Mouse (Mus musculus): ENCODE results near the gene Pgghg. TPM values are rescaled to one million over a fixed set of nuclear protein-coding genes. Genes with fewer than 3 reads are reported as not detected.

The Pgghg gene
- polyA plus RNA-seq, 1 experiment from 2014 or later = 6.2 TPM

DNA sequence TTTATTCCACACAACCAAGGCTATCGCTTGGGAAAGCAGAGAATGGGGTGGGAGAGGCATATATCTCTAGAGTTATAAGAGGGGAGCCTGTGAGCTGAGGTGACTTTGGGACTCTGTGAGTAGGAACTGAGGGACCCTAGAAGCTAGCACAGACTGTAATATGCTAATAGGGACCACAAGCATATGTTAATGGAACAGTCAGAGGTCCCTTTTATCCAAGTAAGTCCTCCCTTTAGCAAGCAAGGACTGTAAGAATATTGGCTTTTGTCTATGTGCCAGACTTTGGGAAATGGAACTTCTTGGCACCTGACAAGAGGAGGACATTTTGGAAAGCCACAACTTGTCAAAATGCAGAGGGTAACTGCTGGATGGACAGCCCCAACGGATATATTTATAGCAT, 2.3 kb upstream of the Pgghg start:
- H3K27me3 ChIP-seq (replicated peaks) = 0 out of 2 replicates have a peak, but pooled peaks cover 3% of the 10 kb centered on the region
- H3K9me3 ChIP-seq = no peaks in the 10 kb centered on the region
- H3K27ac ChIP-seq = no peak overlapping the region
- ATAC-seq (replicated peaks) = no peak
- no peak overlapping the region for H3K4me2 ChIP-seq
- no peak overlapping the region for H3K4me3 ChIP-seq
- no peaks in the 10 kb centered on the region for H3K36me3 ChIP-seq (replicated peaks)
- 20% methylated on average over 2 of the region's 2 CpGs for WGBS
- H3K9ac ChIP-seq = no peak overlapping the region
- H3K4me1 ChIP-seq = peaks cover 9% of the 10 kb centered on the region

DNA sequence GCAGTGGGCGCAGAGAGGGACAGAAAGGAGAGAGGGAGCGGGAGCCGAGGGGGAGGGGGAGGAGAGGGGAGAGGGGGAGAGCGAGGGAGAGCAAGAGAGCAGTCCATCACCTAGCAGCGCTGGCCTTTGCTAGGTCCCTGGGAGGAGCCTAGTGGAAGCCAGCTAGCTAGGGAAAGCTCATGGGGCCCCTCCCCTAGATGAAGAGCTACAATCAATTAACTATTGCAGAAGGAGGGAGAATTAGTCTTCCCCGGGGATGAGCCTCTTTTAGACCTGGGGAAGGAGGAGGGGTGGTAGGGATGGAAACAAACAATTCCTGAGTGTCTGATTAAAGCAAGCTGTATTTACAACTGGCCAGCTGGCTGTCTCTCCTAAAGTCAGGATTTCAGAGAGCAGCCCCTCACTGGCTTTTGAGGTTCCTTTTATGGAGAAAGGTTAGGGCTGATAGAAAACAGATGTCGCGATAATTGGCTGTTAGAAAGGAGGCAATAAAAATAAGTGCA, 1.5 kb upstream of the Pgghg start:
- no peak for ATAC-seq (replicated peaks)
- Histone ChIP-seq H3K36me3 (replicated peaks) (no peaks in the 10 kb centered on the region), H3K4me2 (no peak overlapping the region), H3K27ac (no peak overlapping the region), H3K9me3 (no peaks in the 10 kb centered on the region), H3K4me1 (peaks cover 9% of the 10 kb centered on the region), H3K27me3 (replicated peaks) (0 out of 2 replicates have a peak, but pooled peaks cover 3% of the 10 kb centered on the region), H3K4me3 (no peak overlapping the region), H3K9ac (no peak overlapping the region)
- WGBS = 12% methylated on average over 7 of the region's 8 CpGs

DNA sequence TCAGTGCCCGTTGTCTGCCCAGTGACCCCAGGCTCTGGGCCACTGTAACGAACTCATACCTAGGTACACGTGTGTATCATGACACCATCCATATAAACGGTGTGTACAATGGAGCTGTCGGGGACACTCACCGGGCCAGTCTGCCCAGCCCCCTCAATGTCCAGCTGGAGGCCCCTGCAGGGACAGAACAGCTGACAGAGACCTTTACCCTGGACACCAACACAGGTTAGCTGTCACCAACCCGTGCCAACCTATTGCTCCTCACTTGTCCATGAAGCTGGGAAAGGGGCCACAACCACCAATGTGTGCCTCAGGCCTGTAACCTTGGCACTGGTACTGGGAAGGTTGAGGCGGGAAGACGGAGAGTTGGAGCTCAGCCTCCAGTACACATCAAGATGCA, 1.1 kb downstream of the Pgghg start:
- no peak for ATAC-seq (replicated peaks)
- Histone ChIP-seq H3K4me3 (peak overlapping the region; percentile 41), H3K36me3 (replicated peaks) (no peaks in the 10 kb centered on the region), H3K9me3 (no peaks in the 10 kb centered on the region), H3K4me1 (peaks cover 9% of the 10 kb centered on the region), H3K9ac (no peak overlapping the region), H3K27ac (no peak overlapping the region), H3K27me3 (replicated peaks) (no peaks in the 10 kb centered on the region), H3K4me2 (peak overlapping the region; percentile 56)
- WGBS = 63% methylated on average over 9 of the region's 9 CpGs

DNA sequence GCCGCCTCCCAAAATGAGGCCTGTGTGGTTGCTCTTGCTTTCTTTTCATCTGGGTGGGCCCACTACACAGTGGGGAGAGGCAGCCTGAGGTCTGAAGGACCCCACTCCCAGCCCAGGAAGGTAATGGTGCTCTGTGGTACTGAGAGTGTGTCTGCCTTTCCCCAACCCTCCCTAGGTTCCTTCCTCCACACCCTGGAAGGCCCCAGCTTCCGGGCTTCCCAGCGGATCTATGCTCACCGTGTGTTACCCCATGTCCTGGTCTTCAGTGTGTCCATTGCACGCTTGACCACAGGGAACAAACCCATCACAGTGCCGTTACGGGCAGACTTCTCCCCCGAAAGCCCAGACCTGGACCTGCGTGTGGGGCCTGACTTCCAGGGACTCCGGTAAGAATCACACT, 1.6 kb downstream of the Pgghg start:
- Histone ChIP-seq H3K27me3 (replicated peaks) (no peaks in the 10 kb centered on the region), H3K4me1 (peaks cover 9% of the 10 kb centered on the region), H3K4me2 (no peak overlapping the region), H3K9ac (no peak overlapping the region), H3K27ac (no peak overlapping the region), H3K4me3 (no peak overlapping the region), H3K9me3 (no peaks in the 10 kb centered on the region), H3K36me3 (replicated peaks) (no peaks in the 10 kb centered on the region)
- ATAC-seq (replicated peaks) = no peak
- WGBS = 94% methylated on average over 10 of the region's 10 CpGs

GRCm38 (mm10) chr7:140943356-140943755, 2.2 kb downstream of the Pgghg start:
- 94% methylated on average over 4 of the region's 4 CpGs for WGBS
- Histone ChIP-seq H3K4me1 (peaks cover 9% of the 10 kb centered on the region), H3K27me3 (replicated peaks) (no peaks in the 10 kb centered on the region), H3K4me3 (no peak overlapping the region), H3K36me3 (replicated peaks) (no peaks in the 10 kb centered on the region), H3K4me2 (no peak overlapping the region), H3K9me3 (no peaks in the 10 kb centered on the region), H3K9ac (no peak overlapping the region), H3K27ac (no peak overlapping the region)
- no peak for ATAC-seq (replicated peaks)

- ATAC-seq (replicated peaks) = no peak
- H3K4me3 ChIP-seq = no peak overlapping the region
- H3K27me3 ChIP-seq (replicated peaks) = no peaks in the 10 kb centered on the region
- H3K36me3 ChIP-seq (replicated peaks) = no peaks in the 10 kb centered on the region
- no peak overlapping the region for H3K4me2 ChIP-seq
- H3K9me3 ChIP-seq = no peaks in the 10 kb centered on the region
- no peak overlapping the region for H3K9ac ChIP-seq
- 97% methylated on average over 7 of the region's 7 CpGs for WGBS
- no peak overlapping the region for H3K27ac ChIP-seq
- H3K4me1 ChIP-seq = peaks cover 9% of the 10 kb centered on the region
Measured at GRCm38 (mm10) chr7:140944236-140944635, 3.0 kb downstream of the Pgghg start.

DNA sequence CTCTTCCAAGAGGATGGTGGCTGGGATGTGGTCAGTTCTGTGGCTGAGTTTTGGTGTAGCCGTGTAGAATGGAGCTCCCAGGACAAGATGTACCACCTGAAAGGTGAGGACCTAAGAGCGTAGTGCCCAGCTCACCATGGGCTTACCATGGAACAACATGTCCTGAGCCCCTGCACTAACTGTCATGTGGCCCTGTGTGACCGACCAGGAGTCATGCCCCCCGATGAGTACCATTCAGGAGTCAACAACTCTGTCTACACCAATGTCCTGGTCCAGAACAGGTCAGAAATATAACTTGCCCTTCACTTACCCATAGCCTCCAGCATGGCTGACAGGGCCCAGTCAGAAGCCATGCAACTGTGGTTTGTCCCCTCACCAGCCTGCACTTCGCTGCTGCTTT, 4.1 kb downstream of the Pgghg start:
- Histone ChIP-seq H3K4me1 (peaks cover 9% of the 10 kb centered on the region), H3K27ac (no peak overlapping the region), H3K9ac (no peak overlapping the region), H3K9me3 (no peaks in the 10 kb centered on the region), H3K4me2 (no peak overlapping the region), H3K27me3 (replicated peaks) (no peaks in the 10 kb centered on the region), H3K36me3 (replicated peaks) (no peaks in the 10 kb centered on the region), H3K4me3 (no peak overlapping the region)
- WGBS = 92% methylated on average over 5 of the region's 5 CpGs
- ATAC-seq (replicated peaks) = no peak

DNA sequence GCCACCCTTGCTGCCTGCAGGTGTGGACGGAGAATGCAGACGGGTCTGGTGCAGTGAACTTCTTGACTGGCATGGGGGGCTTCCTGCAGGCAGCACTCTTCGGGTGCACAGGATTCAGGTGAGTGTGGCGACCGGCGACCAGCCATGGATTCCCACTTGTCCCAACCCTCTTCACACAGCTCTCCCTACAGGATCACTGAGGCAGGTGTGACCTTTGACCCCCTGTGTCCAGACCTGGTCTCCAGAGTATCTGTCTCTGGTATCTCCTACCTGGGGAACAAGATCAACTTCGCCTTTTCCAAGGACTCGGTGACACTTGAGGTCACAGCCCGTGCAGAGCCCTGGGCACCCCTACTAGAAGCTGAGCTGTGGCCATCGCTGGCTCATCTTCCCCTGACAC, 5.1 kb downstream of the Pgghg start:
- Histone ChIP-seq H3K4me2 (no peak overlapping the region), H3K27ac (no peak overlapping the region), H3K36me3 (replicated peaks) (no peaks in the 10 kb centered on the region), H3K4me3 (no peak overlapping the region), H3K4me1 (peaks cover 6% of the 10 kb centered on the region), H3K9me3 (no peaks in the 10 kb centered on the region), H3K9ac (no peak overlapping the region), H3K27me3 (replicated peaks) (no peaks in the 10 kb centered on the region)
- ATAC-seq (replicated peaks) = no peak
- 93% methylated on average over 10 of the region's 10 CpGs for WGBS

DNA sequence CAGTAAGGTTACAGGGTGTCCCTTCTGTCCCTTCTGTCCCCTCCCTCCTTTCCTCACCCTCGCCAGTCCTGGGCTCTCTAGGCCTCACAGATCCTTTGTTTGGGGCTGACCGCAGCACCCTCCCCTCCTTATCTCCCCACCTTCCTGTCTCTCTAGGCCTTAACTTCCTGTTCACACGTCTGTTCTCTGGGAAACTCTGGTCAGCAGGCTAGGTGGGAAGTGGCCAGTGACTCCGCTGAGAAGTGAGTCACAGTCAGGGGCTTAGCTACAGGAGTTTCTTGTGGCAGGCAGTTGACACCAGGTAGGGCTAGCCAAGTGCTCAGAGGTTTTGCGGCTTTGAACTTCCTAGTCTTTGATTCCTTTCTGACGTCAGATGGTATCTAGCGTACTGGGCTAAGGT, 5.8 kb downstream of the Pgghg start:
- Histone ChIP-seq H3K36me3 (replicated peaks) (no peaks in the 10 kb centered on the region), H3K9ac (no peak overlapping the region), H3K4me2 (no peak overlapping the region), H3K27ac (no peak overlapping the region), H3K9me3 (no peaks in the 10 kb centered on the region), H3K4me1 (no peaks in the 10 kb centered on the region; the same call in 1 of the 2 replicates), H3K27me3 (replicated peaks) (no peaks in the 10 kb centered on the region), H3K4me3 (no peak overlapping the region)
- WGBS = 83% methylated on average over 7 of the region's 7 CpGs
- ATAC-seq (replicated peaks) = no peak

DNA sequence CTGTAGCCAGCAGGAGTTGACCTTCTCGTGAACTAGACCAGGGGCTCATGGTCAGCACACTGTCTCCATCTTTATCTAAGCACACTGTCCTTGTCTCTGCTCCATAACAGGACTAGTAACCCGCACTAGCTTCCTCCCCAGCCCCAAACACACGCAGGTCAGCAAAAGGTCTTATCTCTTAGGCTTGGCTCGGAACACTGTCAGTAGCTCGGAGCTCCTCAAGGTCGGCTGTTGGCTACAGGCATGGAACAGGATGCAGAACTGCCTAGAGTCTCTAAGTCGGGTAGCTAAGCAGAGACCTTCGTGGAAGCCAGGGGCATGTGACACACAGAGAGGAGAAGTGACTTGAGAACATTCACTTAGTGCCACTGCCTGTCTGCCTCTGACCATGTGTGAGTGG, 7.0 kb downstream of the Pgghg start:
- no peak overlapping the region for H3K9ac ChIP-seq
- no peaks in the 10 kb centered on the region for H3K36me3 ChIP-seq (replicated peaks)
- WGBS = 91% methylated on average over 8 of the region's 8 CpGs
- no peaks in the 10 kb centered on the region for H3K27me3 ChIP-seq (replicated peaks)
- H3K4me3 ChIP-seq = no peak overlapping the region
- no peak overlapping the region for H3K4me2 ChIP-seq
- no peak overlapping the region for H3K27ac ChIP-seq
- ATAC-seq (replicated peaks) = no peak
- H3K9me3 ChIP-seq = no peaks in the 10 kb centered on the region
- H3K4me1 ChIP-seq = no peaks in the 10 kb centered on the region; the same call in 1 of the 2 replicates

DNA sequence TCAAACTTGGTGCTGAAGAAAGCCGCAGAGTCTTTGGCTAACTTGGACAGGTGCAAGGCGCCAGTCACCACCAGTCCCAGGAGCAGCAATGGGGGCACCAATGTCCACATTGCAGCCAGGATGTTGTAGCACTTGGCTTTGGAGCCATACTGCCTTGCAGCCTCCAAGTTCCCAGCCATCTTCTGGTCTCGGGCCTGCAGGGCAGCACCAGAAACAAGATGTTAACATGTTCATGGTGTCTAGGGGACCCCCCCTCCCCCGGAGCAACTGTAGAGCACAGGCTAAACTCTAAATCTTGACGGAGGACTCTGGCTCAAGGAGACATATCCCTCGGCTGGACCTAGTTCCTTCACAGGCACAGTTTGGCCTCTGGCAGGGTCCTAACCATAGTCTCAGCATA, 8.1 kb downstream of the Pgghg start:
- Histone ChIP-seq H3K4me1 (no peaks in the 10 kb centered on the region; the same call in 1 of the 2 replicates), H3K27ac (no peak overlapping the region), H3K4me2 (no peak overlapping the region), H3K36me3 (replicated peaks) (no peaks in the 10 kb centered on the region), H3K4me3 (no peak overlapping the region), H3K27me3 (replicated peaks) (no peaks in the 10 kb centered on the region), H3K9ac (no peak overlapping the region), H3K9me3 (no peaks in the 10 kb centered on the region)
- 91% methylated on average over 6 of the region's 6 CpGs for WGBS
- ATAC-seq (replicated peaks) = no peak

DNA sequence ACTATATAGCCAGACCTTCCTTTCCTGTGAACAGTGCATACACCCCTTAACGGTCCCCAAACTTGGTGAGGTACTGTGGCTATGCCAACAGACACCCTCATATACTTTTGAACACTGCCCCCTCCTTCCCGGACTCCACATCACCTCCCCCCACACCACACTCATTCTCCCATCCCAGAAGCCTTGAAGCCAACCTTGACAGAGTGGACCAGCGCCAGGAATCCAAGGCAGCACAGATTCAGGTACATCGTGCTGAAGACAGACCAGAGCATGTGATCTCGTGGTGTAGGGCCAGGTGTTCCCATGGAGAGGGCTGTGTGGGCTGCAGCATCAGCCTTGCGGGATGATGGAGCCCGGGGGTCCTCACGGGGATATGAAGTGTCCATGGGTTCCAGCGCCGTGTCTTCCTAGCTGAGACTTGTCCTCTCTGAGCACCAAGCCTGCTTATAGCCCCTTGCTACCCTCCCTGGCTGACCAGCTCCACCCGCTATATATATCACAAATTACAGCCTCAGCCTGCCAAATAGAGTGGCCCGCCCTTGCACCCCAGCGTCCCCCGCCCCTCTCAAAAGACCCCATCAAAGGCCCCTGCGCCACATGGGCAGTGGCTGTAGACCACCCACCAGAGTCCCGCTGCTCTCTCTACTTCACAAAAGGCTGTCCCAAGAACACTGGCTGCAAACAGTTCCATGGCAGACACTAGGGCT, 8.8 kb downstream of the Pgghg start, which contains the start of gene Ifitm5:
TSS of gene Ifitm5 (minus strand) at position 468 of the 707 bp plus-strand sequence.
- ATAC-seq (replicated peaks) = no peak
- 83% methylated on average over 16 of the region's 16 CpGs for WGBS
- H3K9me3 ChIP-seq = no peaks in the 10 kb centered on the region

DNA sequence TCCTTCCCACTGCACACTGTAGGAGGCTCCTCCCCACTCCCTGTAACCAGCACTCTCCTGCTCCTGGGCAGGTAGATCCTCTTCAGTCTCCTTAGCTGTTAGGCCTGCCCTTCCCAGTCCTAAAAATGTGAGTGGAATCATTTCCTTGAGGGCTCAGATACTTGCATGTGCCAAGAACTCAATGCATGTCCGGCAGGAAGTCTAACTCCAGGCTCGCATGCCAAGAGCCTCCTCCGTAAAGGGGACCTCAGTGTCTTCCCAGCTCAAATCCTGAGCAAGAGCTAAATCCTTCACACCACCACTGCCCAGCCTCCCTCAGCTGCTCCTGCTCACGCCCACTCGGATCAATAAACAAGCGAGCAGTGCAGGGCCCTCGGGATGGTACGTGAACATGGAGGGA, 9.9 kb downstream of the Pgghg start:
- Histone ChIP-seq H3K36me3 (replicated peaks) (no peaks in the 10 kb centered on the region), H3K27ac (no peak overlapping the region), H3K27me3 (replicated peaks) (no peaks in the 10 kb centered on the region), H3K4me1 (no peaks in the 10 kb centered on the region; the same call in 1 of the 2 replicates), H3K9ac (no peak overlapping the region), H3K9me3 (no peaks in the 10 kb centered on the region), H3K4me3 (no peak overlapping the region), H3K4me2 (no peak overlapping the region)
- no peak for ATAC-seq (replicated peaks)
- WGBS = 62% methylated on average over 8 of the region's 8 CpGs

More for the DNA sequence above, 8.8 kb downstream of the Pgghg start, which contains the start of gene Ifitm5:
- Histone ChIP-seq H3K4me2 (no peak within 1 kb of the TSS), H3K36me3 (replicated peaks) (no peaks in the 10 kb centered on the region), H3K27me3 (replicated peaks) (no peaks in the 10 kb centered on the region), H3K27ac (no peak within 1 kb of the TSS), H3K9ac (no peak within 1 kb of the TSS), H3K4me1 (no peaks in the 10 kb centered on the region; the same call in 1 of the 2 replicates), H3K4me3 (no peak within 1 kb of the TSS)

Measured in midbrain, embryonic 15.5 days (tissue).